Mouse (Mus musculus): ENCODE data around the gene Golga4.

GRCm38 (mm10) chr9:118606817-118607371 lies 100.8 kb downstream of the Golga4 start:
- TF ChIP-seq CTCF (IDR thresholded peaks at IDR 0.05; ENCODE audit: control insufficient read depth, insufficient read depth, low read length) (no peak), POLR2A (IDR thresholded peaks at IDR 0.05; ENCODE audit: borderline replicate concordance, control insufficient read depth, low read depth, low read length) (no peak)
